Mouse (Mus musculus) kidney, adult 2 months (tissue): ENCODE measurements around the gene Kcmf1. TPM values are rescaled to one million over a fixed set of nuclear protein-coding genes. Genes with fewer than 3 reads are reported as not detected.
A peak's percentile ranks its signal among the peaks of the same experiment; 100 is the strongest.

ENCODE experiments used
- DNase-seq: peaks from one replicate; pipeline ENCODE4 v3.0.0; 2021
- H3K27ac ChIP-seq: fragments of 200-500 bp; 2 replicates; pipeline ENCODE4 v1.5.1; 2012; ENCODE audit warnings: low read depth, low read length, control low read depth, inconsistent platforms; ENCODE audit not compliant: insufficient read depth
- H3K27me3 ChIP-seq: fragments of 200-500 bp; replicated peaks from 2 replicates; pipeline ENCODE4 v1.6.1; 2012; ENCODE audit warnings: mild to moderate bottlenecking, moderate library complexity, low read length, inconsistent platforms; ENCODE audit not compliant: control insufficient read depth, insufficient read depth
- H3K36me3 ChIP-seq: fragments of 200-500 bp; 2 replicates; pipeline ENCODE4 v1.6.1; 2012; ENCODE audit warnings: mild to moderate bottlenecking, moderate library complexity, low read length, inconsistent platforms; ENCODE audit not compliant: control insufficient read depth, insufficient read depth
- H3K4me1 ChIP-seq: fragments of 200-500 bp; 2 replicates; pipeline ENCODE4 v1.6.1; 2011; ENCODE audit warnings: low read length; ENCODE audit not compliant: control insufficient read depth, insufficient read depth
- H3K4me3 ChIP-seq: fragments of 200-500 bp; 2 replicates; pipeline ENCODE4 v1.5.1; 2011; ENCODE audit warnings: mild to moderate bottlenecking, low read depth, low read length, control low read depth; ENCODE audit not compliant: insufficient read depth
- CTCF ChIP-seq: fragments of 200-500 bp; conservative IDR thresholded peaks from 2 replicates; pipeline ENCODE4 v1.5.1; 2011; ENCODE audit warnings: low read depth, mild to moderate bottlenecking, control low read depth, low read length, moderate library complexity, mixed read lengths; ENCODE audit not compliant: insufficient read depth, insufficient read length
- POLR2A ChIP-seq: fragments of 200-500 bp; IDR thresholded peaks from one replicate; pipeline ENCODE4 v1.6.1; 2011; ENCODE audit warnings: low read depth, low read length, control low read depth
- WGBS: fragments of 180-500 bp; shearing (Covaris S2); methylation state at CpG from one replicate; pipeline ENCODE4 v1.1.7; 2018; 5-methylcytosine and 5-hydroxymethylcytosine counted together
- polyA plus RNA-seq: library from polyadenylated mRNA; depleted of rRNA; stranded (reverse); fragments of >200 nt; gene quantifications from 2 replicates; pipeline ENCODE4 v1.2.3, GENCODE M21; 2012; rRNA removed

Gene Kcmf1
- polyA plus RNA-seq, result 107 and 160 TPM in 2 replicates

GRCm38 (mm10) chr6:72899781-72900681, at the start of gene Kcmf1:
Kcmf1 (minus strand) TSS chr6:72899979.
- no peak for TF ChIP-seq POLR2A
- TF ChIP-seq CTCF, result no peak
- peak; percentile 89 for DNase-seq
- peak within 1 kb of the TSS; percentile 99 for H3K4me3 ChIP-seq
- H3K4me1 ChIP-seq, result peaks cover 14% of the 10 kb centered on the region
- no peaks in the 10 kb centered on the region for H3K36me3 ChIP-seq
- peak within 1 kb of the TSS; percentile 95 for H3K27ac ChIP-seq
- H3K27me3 ChIP-seq, result no peaks in the 10 kb centered on the region
- 2% methylated on average over 95 of the region's 113 CpGs for WGBS

GRCm38 (mm10) chr6:72949161-72949756, 49.5 kb upstream of the Kcmf1 start:
- no peak overlapping the region for H3K27ac ChIP-seq

GRCm38 (mm10) chr6:72948392-72948791, 48.6 kb upstream of the Kcmf1 start:
- Histone ChIP-seq H3K27me3 (no peaks in the 10 kb centered on the region), H3K27ac (no peak overlapping the region), H3K4me3 (no peak overlapping the region), H3K36me3 (no peaks in the 10 kb centered on the region), H3K4me1 (no peaks in the 10 kb centered on the region)
- TF ChIP-seq CTCF, result no peak
- TF ChIP-seq POLR2A, result no peak
- DNase-seq, result no peak
- WGBS, result 88% methylated on average over 3 of the region's 3 CpGs

More at GRCm38 (mm10) chr6:72949161-72949756, 49.5 kb upstream of the Kcmf1 start:
- H3K4me1 ChIP-seq, result no peaks in the 10 kb centered on the region
- TF ChIP-seq CTCF (no peak), POLR2A (no peak)
- no peak for DNase-seq
- H3K27me3 ChIP-seq, result no peaks in the 10 kb centered on the region
- H3K36me3 ChIP-seq, result no peaks in the 10 kb centered on the region
- H3K4me3 ChIP-seq, result no peak overlapping the region
- 86% methylated on average over 9 of the region's 9 CpGs for WGBS

- 64% methylated on average over 6 of the region's 6 CpGs for WGBS
- H3K4me3 ChIP-seq, result no peak overlapping the region
- H3K36me3 ChIP-seq, result no peaks in the 10 kb centered on the region
- no peaks in the 10 kb centered on the region for H3K27me3 ChIP-seq
- no peak overlapping the region for H3K27ac ChIP-seq
- H3K4me1 ChIP-seq, result no peaks in the 10 kb centered on the region
- DNase-seq, result peak; percentile 61
- TF ChIP-seq POLR2A (no peak), CTCF (no peak)
Measured at GRCm38 (mm10) chr6:72947960-72948359, 48.2 kb upstream of the Kcmf1 start.

GRCm38 (mm10) chr6:72940493-72940892, 40.7 kb upstream of the Kcmf1 start:
- Histone ChIP-seq H3K36me3 (no peaks in the 10 kb centered on the region), H3K27ac (no peak overlapping the region), H3K4me3 (no peak overlapping the region), H3K27me3 (no peaks in the 10 kb centered on the region), H3K4me1 (no peaks in the 10 kb centered on the region)
- WGBS, result 3% methylated on average over 3 of the region's 3 CpGs
- TF ChIP-seq CTCF (peak; percentile 87), POLR2A (no peak)
- DNase-seq, result peak; percentile 76

- no peak for DNase-seq
Measured at GRCm38 (mm10) chr6:72937859-72938258, 38.1 kb upstream of the Kcmf1 start.

GRCm38 (mm10) chr6:72937430-72937829, 37.7 kb upstream of the Kcmf1 start:
- no peak overlapping the region for H3K4me3 ChIP-seq
- 64% methylated on average over 3 of the region's 3 CpGs for WGBS
- no peak for TF ChIP-seq POLR2A
- TF ChIP-seq CTCF, result no peak

More at GRCm38 (mm10) chr6:72937859-72938258, 38.1 kb upstream of the Kcmf1 start:
- H3K27me3 ChIP-seq, result no peaks in the 10 kb centered on the region
- no peak overlapping the region for H3K4me3 ChIP-seq
- H3K4me1 ChIP-seq, result no peaks in the 10 kb centered on the region
- no peak overlapping the region for H3K27ac ChIP-seq
- TF ChIP-seq CTCF (no peak), POLR2A (no peak)
- H3K36me3 ChIP-seq, result no peaks in the 10 kb centered on the region
- 53% methylated on average over 5 of the region's 5 CpGs for WGBS

More at GRCm38 (mm10) chr6:72937430-72937829, 37.7 kb upstream of the Kcmf1 start:
- Histone ChIP-seq H3K4me1 (no peaks in the 10 kb centered on the region), H3K27ac (no peak overlapping the region), H3K36me3 (no peaks in the 10 kb centered on the region), H3K27me3 (no peaks in the 10 kb centered on the region)
- no peak for DNase-seq
